Mouse (Mus musculus) gastrocnemius, postnatal 4 days (tissue): ENCODE measurements around the gene F2r. TPM values are rescaled to one million over a fixed set of nuclear protein-coding genes. Genes with fewer than 3 reads are reported as not detected.

ENCODE experiments used
- DNase-seq, 2 experiments: peaks; one replicate each; pipeline ENCODE4 v3.0.0; 2021 to 2022; ENCODE audit warnings: low spot score in 2 of 2, mixed read lengths in 2 of 2
- total RNA-seq, 2 experiments: library from RNA; stranded (reverse); gene quantifications; 2 replicates each; pipeline ENCODE4 v1.2.3; 2021

The F2r gene
- total RNA-seq, 2 experiments from 2014 or later, result 30.2 to 33.2 TPM

DNA sequence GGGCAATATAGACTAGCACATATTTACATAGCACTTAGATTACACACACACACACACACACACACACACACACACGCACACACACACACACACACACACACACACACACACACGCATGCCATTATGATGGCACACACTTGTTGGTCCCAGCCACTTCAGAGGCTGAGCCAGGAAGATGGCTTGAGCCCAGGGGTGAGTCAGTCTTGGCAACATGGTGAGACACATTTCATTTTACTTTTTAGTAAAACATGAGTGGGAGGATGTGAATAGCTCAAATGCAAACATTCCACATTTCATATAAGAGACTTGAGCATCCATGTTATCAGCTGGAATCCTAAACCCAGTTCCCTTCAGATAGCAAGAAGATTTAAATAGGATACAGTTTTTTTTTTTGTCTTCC, 15.1 kb upstream of the F2r start:
- peak in 1 of 2 experiments; percentile 35 for DNase-seq

DNA sequence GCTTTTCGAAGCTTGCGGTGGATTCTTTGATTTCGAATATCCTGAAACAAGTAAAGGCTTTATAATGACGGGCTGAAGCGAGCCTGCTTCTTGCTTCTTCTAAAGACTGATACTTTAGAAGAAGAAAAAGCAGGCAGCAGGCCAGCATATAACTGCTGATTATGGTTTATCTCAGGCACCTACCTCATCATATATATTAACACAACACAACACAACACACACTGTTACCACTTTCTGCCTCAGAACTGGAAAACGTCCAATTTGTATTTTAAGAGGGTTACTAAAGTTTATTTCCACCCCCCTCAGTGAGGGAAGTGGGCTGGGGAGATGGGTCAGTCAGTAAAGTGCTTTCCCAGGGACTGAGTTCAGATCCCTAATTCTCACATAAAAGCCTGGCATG, 13.9 kb upstream of the F2r start:
- no peak for DNase-seq

DNA sequence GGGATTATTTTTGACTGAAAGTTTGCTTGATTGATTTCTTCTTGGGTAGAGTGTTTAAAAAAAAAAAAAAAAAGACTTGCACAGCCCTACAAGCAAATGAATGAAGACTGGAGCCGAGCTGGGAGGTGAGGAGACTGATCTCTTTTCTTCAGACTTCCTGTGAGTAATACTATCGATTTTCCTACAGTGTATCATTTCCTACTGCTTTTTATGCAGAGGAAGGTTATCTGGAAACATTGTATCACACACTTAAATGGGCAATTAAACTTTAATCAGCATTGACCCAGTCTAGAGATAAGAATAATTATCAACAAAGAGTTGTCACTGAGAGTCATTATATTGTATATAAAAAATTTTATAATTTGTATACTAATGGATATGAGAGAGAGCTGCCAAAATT, 12.5 kb upstream of the F2r start:
- DNase-seq, result no peak

DNA sequence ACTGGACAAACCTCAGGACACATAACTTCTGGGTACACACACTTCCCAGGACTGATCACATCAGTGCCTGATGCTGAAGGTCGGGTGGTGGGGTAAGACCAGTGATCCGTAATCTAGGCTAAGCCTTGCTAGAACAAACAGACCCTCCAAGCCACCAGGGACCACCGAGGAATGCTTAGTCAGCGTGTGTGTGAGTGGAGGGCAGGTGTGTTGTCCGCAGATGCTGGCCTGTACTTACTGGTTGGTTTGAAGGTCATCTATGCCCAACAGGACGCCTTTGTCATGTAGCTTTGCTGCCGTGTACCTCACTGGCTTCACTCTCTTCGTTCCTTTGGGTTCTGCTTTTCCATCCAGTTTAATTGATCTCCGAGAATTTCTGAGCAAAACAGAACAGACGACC, 11.5 kb upstream of the F2r start:
- no peak for DNase-seq

DNA sequence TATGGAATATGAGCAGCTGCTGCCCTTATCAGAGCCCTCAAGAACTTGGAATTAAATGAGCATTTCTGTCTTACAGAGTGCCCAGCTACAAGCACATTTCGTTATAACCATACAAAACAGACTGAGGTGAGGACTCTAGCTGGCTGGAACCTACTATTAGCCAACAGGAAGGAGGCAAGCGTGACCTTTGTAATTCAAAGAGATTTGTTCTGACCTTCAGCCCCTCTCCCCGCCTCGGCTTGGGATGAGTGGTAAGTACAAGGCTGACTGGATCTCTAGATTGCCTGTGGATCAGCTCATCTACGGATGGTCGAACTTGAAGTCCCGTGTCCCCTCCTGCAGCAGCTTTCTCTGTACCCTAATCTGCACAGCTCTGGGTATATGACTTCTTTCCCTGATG, 8.4 kb upstream of the F2r start:
- DNase-seq, result no peak

DNA sequence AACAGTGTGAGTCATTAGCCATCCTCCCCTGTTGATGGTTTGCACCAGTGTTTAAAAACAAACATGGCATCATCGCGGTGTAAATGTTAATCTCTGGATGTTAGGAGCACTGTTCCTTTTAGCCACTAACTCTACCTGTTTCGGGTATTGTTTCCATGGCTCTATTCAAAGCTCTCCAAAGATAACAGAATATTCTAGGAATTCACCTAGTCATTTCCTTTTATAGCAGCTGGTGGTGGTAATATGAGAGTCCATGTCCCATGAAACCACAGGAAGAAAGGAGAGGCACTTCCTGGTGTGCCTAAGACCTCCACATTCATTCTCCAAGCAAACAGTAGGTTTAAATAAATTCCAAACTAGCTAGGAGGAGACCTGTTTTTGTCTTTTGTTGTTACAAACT, 4.8 kb upstream of the F2r start:
- DNase-seq, result no peak

DNA sequence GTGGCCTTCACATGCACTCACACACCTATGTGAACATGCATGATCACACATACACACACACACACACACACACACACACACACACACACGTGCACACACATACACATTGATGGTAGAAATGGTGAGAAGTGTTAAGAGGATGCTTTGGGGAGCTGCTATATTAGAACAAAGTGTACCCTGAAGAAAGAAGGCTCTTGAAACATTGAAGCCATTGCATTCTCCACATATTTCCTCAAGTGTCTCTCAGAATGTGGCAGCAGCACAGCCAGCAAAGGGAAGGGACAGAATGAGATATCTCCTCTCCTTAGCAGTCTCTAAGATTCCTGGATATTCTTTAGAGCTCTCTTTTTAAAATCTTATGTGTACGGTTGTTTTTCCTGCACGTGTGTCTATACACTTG, 3.3 kb upstream of the F2r start:
- no peak for DNase-seq

DNA sequence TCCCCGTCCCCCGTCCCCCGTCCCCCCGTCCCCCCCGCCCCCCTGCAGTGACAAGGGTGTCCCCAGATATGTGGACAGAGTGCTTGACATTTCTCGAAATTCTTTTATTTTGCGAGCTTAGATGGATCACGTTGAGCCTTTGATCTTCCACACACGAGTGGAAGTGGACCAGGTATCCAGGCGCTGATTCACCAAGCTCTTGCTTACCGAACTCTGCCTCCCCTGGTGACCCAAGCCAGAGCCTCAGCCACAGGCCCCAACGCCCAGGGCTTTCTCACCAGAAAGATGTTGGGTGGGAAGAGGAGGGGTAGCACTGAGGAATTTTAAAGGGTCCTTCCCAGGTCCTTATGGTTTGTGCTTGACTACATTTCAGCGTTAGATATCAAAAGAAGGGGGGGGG, 572 bp upstream of the F2r start:
- no peak for DNase-seq

DNA sequence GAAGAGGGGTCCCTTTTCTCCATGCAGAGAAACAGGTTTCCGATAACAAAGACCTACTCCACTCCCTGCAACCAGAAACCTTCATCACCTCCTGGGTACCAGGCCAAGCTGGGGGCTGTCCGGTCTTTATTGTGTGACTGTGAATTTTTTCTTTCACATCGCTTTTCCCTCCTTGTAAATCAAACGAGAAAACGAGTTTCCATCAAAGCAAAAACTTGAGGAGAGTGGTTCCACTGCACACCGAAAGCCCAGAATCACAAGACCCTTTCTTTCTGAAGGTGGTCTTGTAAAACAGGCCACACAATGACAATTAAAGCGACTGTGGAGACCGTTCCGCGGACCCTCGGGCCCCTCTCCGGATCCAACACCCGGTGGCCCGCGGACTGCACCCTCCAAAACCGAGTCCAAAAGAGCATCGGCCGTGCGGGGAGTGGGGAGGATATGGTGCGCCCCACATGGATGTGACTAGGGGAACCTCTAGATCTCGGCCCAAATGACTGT, 566 bp downstream of the F2r start:
- no peak for DNase-seq

DNA sequence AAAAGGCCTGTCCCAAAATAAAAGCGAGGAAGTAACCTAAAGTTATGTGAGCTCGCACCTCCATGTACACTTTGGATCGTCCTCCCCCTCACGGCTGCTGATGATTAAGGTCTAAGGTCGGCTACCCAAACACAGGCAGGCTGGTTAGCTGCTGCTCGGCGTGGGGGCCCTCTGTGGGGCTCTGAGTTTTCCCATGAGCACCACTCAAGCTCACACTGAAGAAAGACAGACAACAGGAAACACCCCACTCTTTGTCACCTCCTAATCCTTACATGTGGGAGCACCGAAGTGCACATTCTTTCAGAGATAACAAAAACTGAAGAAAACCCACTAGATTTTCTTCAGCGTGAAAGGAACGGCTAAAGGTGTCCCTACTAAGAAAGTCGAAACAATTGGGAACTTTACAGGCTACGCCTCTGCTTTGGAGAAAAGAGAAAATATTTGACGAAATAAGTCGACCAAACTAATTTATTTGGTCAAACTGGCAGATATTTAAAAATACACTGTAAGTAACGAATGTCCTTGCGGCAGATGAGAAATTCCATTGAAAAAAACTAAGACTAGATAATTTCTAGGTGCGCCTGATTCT, 1.1 kb downstream of the F2r start:
- no peak for DNase-seq

DNA sequence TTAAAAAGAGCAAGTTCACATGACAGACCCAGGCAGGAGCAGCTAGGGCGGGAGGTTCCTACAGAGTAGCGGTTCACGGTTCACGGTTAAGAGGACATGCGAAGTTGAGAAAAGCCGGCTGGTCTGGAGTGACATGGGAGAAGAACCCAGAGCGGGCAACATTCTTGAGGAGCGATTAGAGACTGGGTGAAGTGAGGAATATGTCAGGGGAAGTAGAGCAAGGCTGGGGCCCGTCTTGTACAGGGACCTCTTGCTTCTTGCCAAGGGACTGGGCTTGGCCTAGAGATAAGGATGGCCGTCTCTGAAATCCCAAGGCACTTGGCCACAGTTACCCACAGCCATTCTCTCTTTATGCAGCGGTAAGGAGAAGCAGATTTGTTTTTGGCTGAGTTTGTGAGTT, 1.8 kb downstream of the F2r start:
- DNase-seq, result no peak

DNA sequence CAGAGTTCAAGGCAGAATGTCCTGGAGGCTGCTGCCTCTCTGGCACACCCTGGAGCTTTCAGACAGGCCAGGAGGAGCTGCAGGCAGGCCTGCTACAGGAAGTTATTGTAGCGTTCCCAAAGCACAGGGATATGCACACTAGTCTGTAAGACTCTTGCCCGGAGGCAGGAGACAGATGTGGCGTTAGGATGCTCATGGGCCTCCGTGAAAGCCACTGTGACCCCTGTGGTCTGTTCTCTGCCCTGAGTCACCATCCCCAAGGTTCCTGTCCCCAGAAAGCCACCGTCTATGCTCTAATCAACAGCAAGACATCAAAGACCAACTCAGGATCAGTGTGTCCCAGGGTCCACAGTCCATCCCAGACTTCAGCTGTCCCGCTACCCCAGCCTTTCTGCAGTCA, 3.5 kb downstream of the F2r start:
- no peak for DNase-seq

DNA sequence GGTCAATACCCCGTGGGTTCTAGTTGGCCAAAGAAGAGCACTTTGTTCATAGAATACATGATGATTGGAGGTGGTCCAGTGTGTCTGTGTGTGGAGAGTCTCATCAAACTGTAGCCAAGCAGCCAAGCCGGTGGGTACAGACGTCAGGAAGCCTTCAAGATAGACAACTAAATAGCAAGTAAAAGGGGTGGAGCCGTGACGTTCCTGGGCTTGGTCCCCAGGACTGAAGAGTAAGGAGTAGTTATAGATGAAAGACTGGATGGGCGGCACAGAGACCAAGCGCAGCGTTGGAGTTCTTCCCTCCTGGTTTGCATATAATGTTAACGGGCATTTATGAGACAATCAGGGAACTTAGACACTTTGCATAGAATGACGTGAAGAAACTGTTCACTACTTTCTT, 6.0 kb downstream of the F2r start:
- no peak for DNase-seq

DNA sequence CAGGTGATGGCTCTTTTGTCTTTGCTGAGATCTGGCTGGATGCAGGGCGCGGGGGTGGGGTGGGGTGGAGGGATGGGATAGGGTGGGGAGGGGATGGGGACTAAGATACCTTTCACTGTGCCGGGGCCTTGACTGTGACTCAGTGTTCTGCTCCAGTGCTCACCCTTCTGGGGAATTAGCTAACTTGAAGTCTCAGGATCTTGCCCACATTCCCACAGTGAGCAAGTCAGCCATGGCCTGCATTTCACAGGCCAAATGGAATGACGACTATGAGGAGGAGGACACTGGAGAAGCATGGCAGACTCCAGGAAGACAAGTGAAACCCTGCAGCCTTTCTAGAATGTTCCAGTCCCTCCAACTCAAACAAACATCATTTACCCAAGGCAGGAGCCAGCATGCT, 6.5 kb downstream of the F2r start:
- no peak for DNase-seq

DNA sequence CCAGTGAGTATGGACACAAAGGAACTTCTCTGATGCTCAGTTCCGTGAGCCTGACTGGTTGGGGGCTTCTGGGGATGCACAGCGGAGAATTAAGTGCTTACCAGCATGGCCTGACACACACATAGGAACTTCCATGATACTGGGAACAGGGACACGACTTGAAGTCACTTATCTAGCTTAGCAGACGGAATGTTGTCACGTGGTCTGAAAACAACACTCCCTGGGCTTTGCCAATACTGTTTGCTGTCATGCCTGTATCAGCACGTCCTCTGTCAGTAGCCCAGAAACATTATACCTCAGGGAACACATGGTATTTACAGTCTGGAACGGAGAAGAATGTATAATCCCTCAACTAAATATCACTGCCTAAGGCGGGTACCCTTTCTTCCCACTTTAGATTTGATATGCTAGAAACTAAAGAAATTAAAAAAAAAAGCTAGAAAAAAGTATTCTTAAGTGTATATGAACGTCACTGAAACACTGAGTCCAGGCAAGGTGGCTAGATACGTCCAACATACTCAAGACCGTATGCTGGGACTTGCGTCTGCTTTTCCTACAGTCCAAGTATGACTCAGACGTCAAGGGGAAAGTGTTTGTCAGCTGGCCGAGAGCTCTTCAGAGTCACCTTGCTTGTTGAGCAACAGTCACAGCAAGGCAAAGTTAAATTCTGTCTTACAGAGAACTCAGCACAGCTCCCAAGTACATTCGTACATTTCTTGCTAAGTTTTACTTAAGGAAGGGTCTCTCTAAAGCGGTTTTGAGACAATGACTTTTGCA, 7.3 kb downstream of the F2r start:
- no peak for DNase-seq

DNA sequence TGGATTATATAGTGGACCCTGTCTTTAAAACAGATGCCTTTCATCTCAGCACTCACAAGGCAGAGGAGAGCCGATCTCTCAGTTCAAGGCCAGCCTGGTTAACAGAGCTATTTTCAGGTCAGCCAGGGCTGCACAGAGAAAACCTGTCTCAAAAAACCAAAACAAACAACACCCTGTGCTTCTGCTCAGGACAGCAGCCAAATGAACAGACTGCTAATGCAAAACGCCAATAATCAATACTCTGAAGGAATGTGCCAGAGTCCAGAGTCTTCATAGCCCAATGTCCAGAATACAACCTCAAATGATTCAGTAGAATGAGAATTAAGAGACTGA, 9.2 kb downstream of the F2r start:
- DNase-seq, result no peak

DNA sequence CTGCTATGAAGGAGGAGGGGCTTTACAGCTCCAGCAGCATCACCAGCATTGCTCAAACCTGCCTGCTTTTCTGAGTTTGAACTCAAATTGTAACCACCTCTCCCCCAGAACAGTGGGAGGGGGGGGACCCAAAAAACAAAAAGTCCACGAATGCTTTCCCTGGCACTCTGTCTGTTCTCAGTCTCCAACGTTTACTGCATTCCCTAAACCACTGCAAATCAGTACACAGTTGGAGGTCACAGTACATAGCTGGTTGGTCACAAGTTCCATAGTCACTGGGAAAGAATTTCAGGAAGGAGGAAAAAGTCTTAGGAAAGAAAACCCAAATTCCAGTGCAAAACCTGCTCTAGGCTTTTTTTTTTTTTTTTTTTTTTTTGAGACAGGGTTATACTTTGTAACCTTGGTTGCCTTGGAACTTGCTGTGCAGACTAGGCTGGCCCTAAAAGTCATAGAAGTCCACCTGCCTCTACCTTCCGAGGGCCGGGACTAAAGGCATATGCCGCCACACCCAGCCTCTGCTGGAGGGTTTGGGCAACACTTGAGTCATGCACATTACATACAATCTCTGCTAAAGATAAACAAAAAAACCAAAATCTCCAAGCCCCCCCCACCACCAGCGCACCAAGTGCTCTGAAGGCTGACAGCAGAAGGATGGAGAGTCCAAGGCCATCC, 9.7 kb downstream of the F2r start:
- DNase-seq, result no peak

DNA sequence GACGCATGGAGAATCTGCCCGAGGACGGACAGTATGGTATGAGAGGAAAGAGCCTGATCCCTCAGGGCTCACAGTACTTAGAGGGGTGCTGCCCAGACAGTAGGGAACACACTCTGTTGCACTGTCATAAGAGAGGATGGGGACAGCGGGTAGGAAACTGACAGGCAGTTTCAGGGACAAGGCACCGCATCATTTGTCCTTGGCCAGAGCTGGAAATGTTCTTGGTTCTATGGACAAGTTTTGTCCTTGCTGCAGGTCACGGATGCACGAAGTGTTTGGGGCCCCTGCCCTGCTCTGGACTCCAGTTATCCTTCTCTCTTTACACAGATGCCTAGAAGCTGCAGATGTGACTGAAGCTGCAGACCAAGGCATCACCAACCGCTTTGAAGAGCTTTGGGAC, 11.3 kb downstream of the F2r start:
- DNase-seq, result no peak

DNA sequence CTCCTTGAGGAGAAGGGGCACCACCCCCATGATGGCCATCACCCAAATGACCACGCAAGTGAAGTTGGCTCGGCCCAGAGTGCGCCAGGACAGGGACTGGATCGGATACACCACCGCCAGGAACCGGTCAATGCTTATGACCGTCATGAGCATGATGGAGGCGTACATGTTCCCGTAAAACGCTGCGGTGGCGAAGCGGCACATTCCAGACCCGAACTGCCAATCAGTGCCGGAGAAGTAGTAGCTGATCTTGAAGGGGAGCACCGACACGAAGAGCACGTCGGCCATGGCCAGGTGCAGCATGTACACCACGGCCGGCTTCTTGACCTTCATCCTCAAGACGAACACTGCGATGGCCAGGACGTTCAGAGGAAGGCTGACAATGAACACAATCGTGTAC, 14.0 kb downstream of the F2r start:
- no peak for DNase-seq

DNA sequence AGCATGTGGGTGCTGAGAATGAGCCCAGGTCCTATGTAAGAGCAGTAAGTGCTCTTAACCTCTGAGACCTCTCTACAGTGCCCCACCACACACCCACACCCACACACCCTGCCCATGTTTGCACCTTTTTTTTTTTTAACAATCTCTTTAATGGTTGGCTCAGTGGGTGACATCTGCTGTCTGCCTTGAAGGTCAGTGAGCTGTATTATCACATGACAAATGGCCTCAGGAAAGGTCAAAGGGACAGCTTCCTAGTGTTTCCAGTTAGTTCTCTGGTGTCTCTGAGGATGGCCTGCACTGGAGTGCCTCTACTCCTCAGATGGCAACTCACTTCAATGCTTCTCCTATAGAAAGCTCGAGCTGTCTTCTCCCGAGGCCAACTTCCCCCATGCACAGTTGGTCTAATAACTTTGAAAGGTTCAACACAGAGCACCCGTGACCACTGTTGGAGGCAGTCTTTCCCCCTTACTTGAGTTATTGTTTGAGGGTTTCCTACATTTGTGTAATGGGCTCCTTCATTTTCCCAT, 18.4 kb downstream of the F2r start:
- no peak for DNase-seq

DNA sequence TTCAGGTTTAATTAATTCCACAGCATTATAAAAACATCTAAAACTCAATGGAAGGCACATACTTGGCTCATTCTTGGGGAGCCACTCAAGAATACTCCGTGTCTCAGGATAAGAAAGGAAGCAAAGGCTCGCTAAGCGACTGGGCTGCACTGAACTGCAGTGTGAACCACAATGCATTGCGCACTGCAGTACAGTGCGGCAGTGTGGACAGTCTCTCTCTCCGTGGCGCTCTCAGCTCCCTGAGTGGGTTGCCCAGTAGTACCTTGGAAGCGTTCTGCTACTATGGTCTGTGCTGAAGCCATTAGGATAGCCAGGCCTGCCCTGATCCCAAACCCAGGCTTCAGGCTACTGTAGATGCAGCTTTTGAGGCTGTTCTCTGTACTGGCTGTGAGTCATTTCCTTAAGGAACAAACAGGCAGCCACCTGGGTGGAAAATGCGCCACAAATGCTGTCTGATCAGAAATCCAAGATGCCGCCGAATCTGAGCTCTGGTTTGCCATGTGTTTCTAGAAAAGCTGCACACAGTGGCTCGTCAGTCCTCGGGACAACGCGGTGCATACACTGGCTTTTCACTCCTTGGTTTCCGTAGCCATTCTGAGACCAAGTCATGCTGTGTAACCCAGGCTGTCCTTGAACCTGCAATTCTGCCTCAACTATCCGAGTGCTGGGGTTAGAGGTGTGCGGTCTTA, 19.9 kb downstream of the F2r start:
- DNase-seq, result no peak

DNA sequence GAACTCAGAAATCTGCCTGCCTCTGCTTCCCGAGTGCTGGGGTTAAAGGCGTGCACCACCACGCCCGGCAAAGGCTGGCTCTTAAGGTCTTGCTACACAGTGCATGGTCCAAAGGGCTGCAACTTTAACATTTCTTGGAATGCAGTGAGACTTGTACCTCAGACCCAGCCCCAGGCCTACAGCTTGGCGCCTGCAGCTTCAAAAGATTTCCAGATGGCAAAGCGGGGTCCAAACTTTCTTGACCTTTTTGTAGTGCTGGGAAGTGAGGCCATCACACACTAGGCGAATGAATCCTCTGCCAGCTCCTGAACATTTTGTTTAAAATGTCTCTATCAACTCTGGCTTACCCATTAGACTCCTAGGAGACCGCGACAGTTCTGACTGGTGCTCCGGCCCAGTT, 20.7 kb downstream of the F2r start:
- no peak for DNase-seq
